Mouse (Mus musculus) mouse embryonic stem cell (cell line): ENCODE measurements at regions not wholly inside any gene's neighbourhood (a gene's known extent, or its start where the extent isn't known, plus 50 kb on each side); places are given as distances from the start of the nearest gene placed in this dataset.

Experiments
- in situ Hi-C, 2 experiments: fragments of 300-500 bp; cut with MboI; formaldehyde crosslinking; loops; 1 replicate in 1 of 2; 3 replicates in 1 of 2; pipeline ENCODE4 v1.14.3; 2019 to 2020; ENCODE audit warnings: low sequenced_read_pairs in 2 of 2, low pct_unique_long_range_greater_than_20kb in 1 of 2, mixed read lengths in 1 of 2; ENCODE audit not compliant: unreplicated experiment in 1 of 2

DNA sequence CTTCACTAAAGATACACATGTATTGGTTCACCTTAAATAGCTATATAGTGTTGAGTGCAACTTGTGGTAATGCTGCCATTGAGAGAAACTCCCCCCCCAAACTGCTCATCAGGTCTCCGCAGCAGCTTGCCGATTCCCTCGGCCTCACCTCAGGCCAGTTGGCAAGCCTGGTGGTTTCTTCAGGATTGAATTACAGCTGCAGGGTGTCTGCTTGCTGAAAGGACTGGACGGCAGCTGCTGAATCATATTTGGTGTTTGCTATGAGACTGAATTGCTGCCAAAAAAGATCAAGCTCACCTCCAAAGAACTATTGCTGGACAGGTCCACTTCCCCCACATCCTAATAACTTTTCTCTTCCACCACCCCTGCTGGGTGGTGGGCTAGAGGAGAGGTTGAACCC, 116.7 kb downstream of the Phlda1 start:
- in situ Hi-C loops, result no loop called here

DNA sequence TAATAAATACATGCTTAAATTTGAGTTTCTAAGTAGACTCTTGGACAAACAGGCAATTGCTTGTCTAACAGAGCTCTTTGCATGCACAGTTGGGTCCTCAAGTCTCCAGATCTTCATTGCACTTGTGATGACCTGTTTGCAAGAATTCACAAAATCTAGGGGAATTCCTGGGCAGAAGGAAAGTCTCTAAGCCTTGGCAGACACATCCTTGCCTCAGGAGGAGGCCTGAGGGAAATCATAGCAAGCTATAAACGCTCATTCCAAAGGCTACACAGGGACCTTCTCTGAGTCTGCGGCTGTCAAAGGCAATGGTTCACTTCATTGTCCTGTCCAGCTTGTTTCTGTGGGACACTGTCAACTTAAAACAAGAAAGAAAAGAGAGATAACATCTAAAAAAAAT, 117.9 kb downstream of the Phlda1 start:
- in situ Hi-C loops, result no loop called here

DNA sequence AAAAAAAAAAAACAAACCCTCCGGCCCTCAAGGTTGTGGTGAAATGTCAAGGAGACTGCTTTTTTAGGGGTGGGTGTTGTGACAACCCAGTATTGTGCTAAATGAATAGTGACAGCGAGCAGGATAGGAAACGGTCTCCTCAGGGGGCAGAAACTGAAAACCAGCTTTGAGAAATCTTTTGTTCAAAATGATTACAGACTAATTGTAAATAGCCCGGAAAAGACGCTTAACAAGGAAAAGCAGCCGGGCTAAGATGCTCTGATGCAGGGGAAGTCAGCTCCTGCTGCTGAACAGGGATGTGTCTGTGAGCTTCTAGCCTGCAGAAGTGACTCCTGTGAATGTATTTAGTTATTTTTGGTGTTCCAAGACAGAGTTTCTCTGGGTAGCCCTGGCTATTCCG, 118.5 kb downstream of the Phlda1 start:
- in situ Hi-C loops, result no loop called here

- in situ Hi-C loops, result no loop called here
Observed at GRCm38 (mm10) chr10:111625573-111625972, 119.5 kb downstream of the Phlda1 start.

- in situ Hi-C loops, result no loop called here
Observed at GRCm38 (mm10) chr10:111626009-111626408, 119.9 kb downstream of the Phlda1 start.

GRCm38 (mm10) chr10:111636283-111636682, 130.2 kb downstream of the Phlda1 start:
- in situ Hi-C loops, result loop anchor here in 1 of 2 experiments (10.0 kb wide), 1 partner anchor 121 kb away; no protein-coding TSS in a partner anchor

- in situ Hi-C loops, result loop anchor here in 1 of 2 experiments (10.0 kb wide), 1 partner anchor 122 kb away; no protein-coding TSS in a partner anchor
Observed at GRCm38 (mm10) chr10:111637084-111637735, 131.1 kb downstream of the Phlda1 start.

DNA sequence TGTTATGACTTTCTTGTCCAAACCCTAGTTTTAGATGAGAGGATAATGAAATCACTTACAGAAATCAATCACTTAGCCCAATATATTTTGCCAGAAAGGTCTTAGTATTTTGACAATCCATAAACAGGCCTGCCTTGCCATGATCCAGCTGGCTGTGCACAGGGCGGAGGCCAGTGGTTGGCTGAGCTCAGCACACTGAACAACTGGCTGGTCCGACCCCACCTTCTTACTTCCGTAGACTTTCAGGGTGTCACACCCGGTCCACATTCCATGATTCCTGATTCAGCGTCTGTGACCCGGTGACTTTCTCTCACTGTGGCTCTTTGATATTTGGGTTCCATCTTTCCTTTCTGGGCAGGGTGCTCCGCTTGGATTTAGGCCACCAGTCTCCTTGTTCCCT, 133.8 kb downstream of the Phlda1 start:
- in situ Hi-C loops, result loop anchor here in 1 of 2 experiments (10.0 kb wide), 1 partner anchor 125 kb away; no protein-coding TSS in a partner anchor

DNA sequence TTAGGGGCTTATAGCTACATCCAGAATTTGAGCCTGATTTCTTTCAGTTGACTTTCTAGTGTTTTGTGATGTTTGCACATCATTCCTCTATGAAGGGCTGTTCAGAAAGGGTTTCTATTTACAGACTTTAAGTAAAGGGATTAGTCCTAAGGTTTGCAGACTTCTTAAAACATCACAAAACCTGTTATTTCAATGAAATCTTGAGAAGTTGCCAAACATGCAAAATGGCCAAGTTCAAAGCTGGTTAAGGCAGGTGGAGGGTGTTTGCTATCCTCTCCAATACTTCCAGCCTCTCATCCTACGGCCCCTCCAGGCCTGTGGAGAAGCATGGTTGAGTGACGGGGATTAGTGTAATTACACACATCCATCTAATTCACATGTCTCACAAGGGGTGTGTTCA, 136.6 kb downstream of the Phlda1 start:
- in situ Hi-C loops, result no loop called here

GRCm38 (mm10) chr10:111653773-111654172, 147.7 kb downstream of the Phlda1 start:
- in situ Hi-C loops, result loop anchor here (10.0 to 25.0 kb wide), 2 partner anchors 149 to 284 kb away; partner anchors contain the start of gene Phlda1 (in 1 of the 2)

GRCm38 (mm10) chr10:111654364-111655226, 148.5 kb downstream of the Phlda1 start:
- in situ Hi-C loops, result loop anchor here (10.0 to 25.0 kb wide), 2 partner anchors 150 to 283 kb away; partner anchors contain the start of gene Phlda1 (in 1 of the 2)

- in situ Hi-C loops, result loop anchor here (10.0 to 25.0 kb wide), 2 partner anchors 154 to 278 kb away; partner anchors contain the start of gene Phlda1 (in 1 of the 2)
Observed at GRCm38 (mm10) chr10:111658828-111659227, 152.7 kb downstream of the Phlda1 start.

DNA sequence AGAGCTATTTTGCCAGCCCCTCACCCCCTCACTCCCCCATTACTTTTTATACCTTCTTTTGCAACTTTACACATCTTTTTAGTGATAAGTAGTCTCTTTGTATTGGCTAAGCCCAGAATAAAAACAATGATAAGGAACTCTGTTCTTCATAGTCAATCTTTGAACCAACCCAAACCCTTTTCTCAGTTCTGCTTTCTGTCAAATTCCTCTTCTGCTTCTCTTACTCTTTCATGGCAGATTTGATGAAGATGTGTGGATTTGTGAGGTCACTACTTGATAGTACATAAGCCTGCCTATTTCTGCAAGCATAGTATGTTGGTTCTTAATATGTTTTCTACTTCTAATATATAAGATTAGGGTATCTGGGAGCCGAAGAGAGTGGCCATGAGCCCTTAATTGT, 156.6 kb downstream of the Phlda1 start:
- in situ Hi-C loops, result loop anchor here in 1 of 2 experiments (25.0 kb wide), 1 partner anchor 275 kb away; no protein-coding TSS in a partner anchor

DNA sequence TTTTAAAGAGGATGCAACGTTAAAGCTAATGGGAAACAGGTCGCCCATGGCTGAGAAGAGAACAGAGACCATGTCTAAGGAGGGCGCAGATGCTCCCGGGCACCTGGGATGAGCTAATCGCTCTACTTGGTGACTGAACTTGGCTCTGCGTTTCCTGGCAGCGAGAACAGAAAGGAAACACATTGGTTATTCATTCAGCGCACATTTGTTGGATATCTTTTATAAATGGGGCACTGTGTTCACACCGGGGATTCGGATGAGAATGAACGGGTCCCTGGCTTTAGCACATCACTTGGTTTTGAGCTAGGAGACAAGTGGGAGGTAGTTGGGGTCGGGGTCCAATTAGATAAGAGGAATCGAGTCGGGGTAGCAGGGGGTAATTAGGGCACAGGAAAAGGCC, 159.7 kb downstream of the Phlda1 start:
- in situ Hi-C loops, result loop anchor here in 1 of 2 experiments (25.0 kb wide), 1 partner anchor 271 kb away; no protein-coding TSS in a partner anchor

GRCm38 (mm10) chr10:111666963-111667362, 160.9 kb downstream of the Phlda1 start:
- in situ Hi-C loops, result loop anchor here in 1 of 2 experiments (25.0 kb wide), 1 partner anchor 270 kb away; no protein-coding TSS in a partner anchor

GRCm38 (mm10) chr10:111668639-111669038, 162.6 kb downstream of the Phlda1 start:
- in situ Hi-C loops, result loop anchor here in 1 of 2 experiments (25.0 kb wide), 1 partner anchor 269 kb away; no protein-coding TSS in a partner anchor

- in situ Hi-C loops, result loop anchor here in 1 of 2 experiments (25.0 kb wide), 1 partner anchor 268 kb away; no protein-coding TSS in a partner anchor
Observed at GRCm38 (mm10) chr10:111669658-111670057, 163.6 kb downstream of the Phlda1 start.

- in situ Hi-C loops, result loop anchor here in 1 of 2 experiments (25.0 kb wide), 1 partner anchor 267 kb away; no protein-coding TSS in a partner anchor
Observed at GRCm38 (mm10) chr10:111670666-111671065, 164.6 kb downstream of the Phlda1 start.
